12 mouse cellular contexts compared by ENCODE assay signal in genomic region chr11:81454921-81455320, GRCm38 (mm10).
DNase-seq lines count a peak whose midpoint lies in the region; ATAC-seq lines count a peak whose summit lies in the region.
"Had no signal": no experiment of that assay in that cellular context is flagged by ENCODE, and none has a peak within 500 bp of the region (broad histone marks: within the 10 kb centered on the region; RNA-seq: fewer than 3 reads in every experiment).

No protein-coding gene starts in this region.

- 94% methylated on average over 4 of the region's 4 CpGs for WGBS in forebrain, embryonic 14.5 days
- 83% methylated on average over 4 of the region's 4 CpGs for WGBS in forebrain, embryonic 16.5 days
- 92% methylated on average over 4 of the region's 4 CpGs for WGBS in midbrain, embryonic 10.5 days
- 90% methylated on average over 4 of the region's 4 CpGs for WGBS in midbrain, embryonic 15.5 days

- no peak for ATAC-seq in forebrain, embryonic 14.5 days
- ATAC-seq in forebrain, embryonic 16.5 days = no peak
- no peak for ATAC-seq in midbrain, embryonic 15.5 days (replicated peaks)
- ATAC-seq: liver, postnatal 0 days had no signal

- H3K9me3 ChIP-seq in forebrain, embryonic 14.5 days (replicated peaks; ENCODE audit: control insufficient read depth, low read length) = no peaks in the 10 kb centered on the region
- H3K9me3 ChIP-seq in forebrain, embryonic 16.5 days (ENCODE audit: control insufficient read depth, low read length) = no peaks in the 10 kb centered on the region
- H3K9me3 ChIP-seq in midbrain, embryonic 10.5 days (replicated peaks) = no peaks in the 10 kb centered on the region
- no peaks in the 10 kb centered on the region for H3K9me3 ChIP-seq in midbrain, embryonic 15.5 days
- H3K9me3 ChIP-seq: heart, embryonic 12.5 days had no signal

- H3K4me1 ChIP-seq in forebrain, embryonic 14.5 days (ENCODE audit: control insufficient read depth, insufficient read depth, low read length) = peaks cover 16% of the 10 kb centered on the region
- H3K4me1 ChIP-seq in forebrain, embryonic 16.5 days (replicated peaks; ENCODE audit: control insufficient read depth, insufficient read depth, low read length) = peaks cover 14% of the 10 kb centered on the region
- peaks cover 19% of the 10 kb centered on the region for H3K4me1 ChIP-seq in midbrain, embryonic 10.5 days
- H3K4me1 ChIP-seq in midbrain, embryonic 15.5 days = peaks cover 16% of the 10 kb centered on the region

- DNase-seq in forebrain, embryonic 14.5 days (ENCODE audit: low spot score) = no peak
- DNase-seq in midbrain, embryonic 10.5 days (ENCODE audit: low spot score) = no peak
- peak; percentile 90 to 91 for DNase-seq in cerebellum, postnatal 14 days
- DNase-seq in lung, postnatal 14 days = peak; percentile 41
- no peak for DNase-seq in adipocyte (ENCODE audit: low spot score)
- no peak for DNase-seq in natural killer cell, adult 2 months (ENCODE audit: low spot score in 2 of 2)
- DNase-seq: layer of hippocampus, adult 9-11 months; liver, postnatal 0 days had no signal

- peak overlapping the region; percentile 14; the same call in 1 of the 2 replicates for H3K27ac ChIP-seq in forebrain, embryonic 14.5 days (ENCODE audit: low read depth, low read length)
- H3K27ac ChIP-seq in forebrain, embryonic 16.5 days (ENCODE audit: low read length) = no peak overlapping the region
- H3K27ac ChIP-seq in midbrain, embryonic 10.5 days (replicated peaks) = peak overlapping the region; percentile 1; the same call in 1 of the 2 replicates
- H3K27ac ChIP-seq in midbrain, embryonic 15.5 days = no peak overlapping the region
- H3K27ac ChIP-seq: stomach, postnatal 0 days had no signal

- H3K9ac ChIP-seq in forebrain, embryonic 14.5 days (ENCODE audit: low read length) = no peak overlapping the region
- H3K9ac ChIP-seq in forebrain, embryonic 16.5 days (replicated peaks; ENCODE audit: low read depth, low read length) = no peak overlapping the region
- H3K9ac ChIP-seq in midbrain, embryonic 15.5 days = no peak overlapping the region
- H3K9ac ChIP-seq: heart, embryonic 12.5 days; liver, postnatal 0 days had no signal

- H3K4me2 ChIP-seq in forebrain, embryonic 14.5 days (ENCODE audit: low read length) = no peak overlapping the region
- no peak overlapping the region for H3K4me2 ChIP-seq in forebrain, embryonic 16.5 days (ENCODE audit: low read length)
- H3K4me2 ChIP-seq in midbrain, embryonic 15.5 days = no peak overlapping the region
- H3K4me2 ChIP-seq: heart, embryonic 12.5 days had no signal

- no peaks in the 10 kb centered on the region for H3K36me3 ChIP-seq in forebrain, embryonic 14.5 days (ENCODE audit: control insufficient read depth, insufficient read depth, low read length)
- H3K36me3 ChIP-seq in forebrain, embryonic 16.5 days (ENCODE audit: control insufficient read depth, insufficient read depth) = no peaks in the 10 kb centered on the region
- no peaks in the 10 kb centered on the region for H3K36me3 ChIP-seq in midbrain, embryonic 10.5 days
- no peaks in the 10 kb centered on the region for H3K36me3 ChIP-seq in midbrain, embryonic 15.5 days (replicated peaks)
- H3K36me3 ChIP-seq: heart, embryonic 12.5 days had no signal

- no peaks in the 10 kb centered on the region for H3K27me3 ChIP-seq in forebrain, embryonic 14.5 days (replicated peaks; ENCODE audit: control insufficient read depth, insufficient read depth, low read length)
- H3K27me3 ChIP-seq in forebrain, embryonic 16.5 days (replicated peaks; ENCODE audit: control insufficient read depth, insufficient read depth, low read length) = no peaks in the 10 kb centered on the region
- no peaks in the 10 kb centered on the region for H3K27me3 ChIP-seq in midbrain, embryonic 10.5 days (ENCODE audit: low read depth, poor library complexity, severe bottlenecking)
- no peaks in the 10 kb centered on the region for H3K27me3 ChIP-seq in midbrain, embryonic 15.5 days (replicated peaks)
- H3K27me3 ChIP-seq: heart, embryonic 12.5 days had no signal

- no peak overlapping the region for H3K4me3 ChIP-seq in forebrain, embryonic 14.5 days (ENCODE audit: low read depth, low read length)
- no peak overlapping the region for H3K4me3 ChIP-seq in forebrain, embryonic 16.5 days (replicated peaks; ENCODE audit: low read length)
- no peak overlapping the region for H3K4me3 ChIP-seq in midbrain, embryonic 10.5 days
- no peak overlapping the region for H3K4me3 ChIP-seq in midbrain, embryonic 15.5 days
- H3K4me3 ChIP-seq: heart, embryonic 12.5 days had no signal

Comparison
In these comparisons a context has a peak if more than half of its experiments do, and no peak if none do; other contexts are left out.
1. H3K27ac ChIP-seq: peak in forebrain, embryonic 14.5 days (single experiment) and midbrain, embryonic 10.5 days (single experiment); none in forebrain, embryonic 16.5 days (single experiment) and midbrain, embryonic 15.5 days (single experiment).
2. DNase-seq: peak in cerebellum, postnatal 14 days (2 of 2) and lung, postnatal 14 days (single experiment); none in forebrain, embryonic 14.5 days (single experiment), midbrain, embryonic 10.5 days (single experiment), adipocyte (single experiment) and natural killer cell, adult 2 months (0 of 2).